Mouse (Mus musculus) heart, embryonic 14.5 days (tissue): ENCODE measurements around the gene Itgae. TPM values are rescaled to one million over a fixed set of nuclear protein-coding genes. Genes with fewer than 3 reads are reported as not detected.
"Not testable (repeated sequence)": the region's sequence is repeated elsewhere in the genome, so short reads cannot be mapped to it uniquely, and the experiment has no call there.

Experiments used
- ATAC-seq: fragments of 200-750 bp; cut with Nextera tagmentation; 2 replicates; pipeline ENCODE4 v1.8.0; 2017; ENCODE audit warnings: low read depth, moderate TSS enrichment; ENCODE audit not compliant: insufficient number of reproducible peaks, insufficient read depth, low FRiP score
- H3K27ac ChIP-seq, 2 experiments: fragments of 200-500 bp in 1 of 2; fragments of 300-500 bp in 1 of 2; sonication (generic) in 1 of 2; replicated peaks in 1 of 2; 2 replicates each; pipeline ENCODE4 v1.5.1; 2012 to 2014; ENCODE audit warnings: low read depth in 2 of 2, low read length in 2 of 2, control low read depth in 1 of 2, mild to moderate bottlenecking in 1 of 2, mixed read lengths in 1 of 2; ENCODE audit not compliant: control insufficient read depth in 1 of 2, insufficient read depth in 1 of 2
- H3K27me3 ChIP-seq: fragments of 300-500 bp; sonication (generic); 2 replicates; pipeline ENCODE4 v1.6.1; 2014; ENCODE audit warnings: mild to moderate bottlenecking, low read length, control low read depth; ENCODE audit not compliant: control insufficient read depth, insufficient read depth
- H3K36me3 ChIP-seq: fragments of 300-500 bp; sonication (generic); 2 replicates; pipeline ENCODE4 v1.6.1; 2014; ENCODE audit warnings: mild to moderate bottlenecking, control low read depth, low read length, mixed read lengths; ENCODE audit not compliant: control insufficient read depth, insufficient read depth
- H3K4me1 ChIP-seq, 2 experiments: fragments of 200-500 bp in 1 of 2; fragments of 300-500 bp in 1 of 2; sonication (generic) in 1 of 2; 2 replicates each; pipeline ENCODE4 v1.6.1; 2012 to 2014; ENCODE audit warnings: low read length in 2 of 2, control low read depth in 1 of 2, mixed read lengths in 1 of 2; ENCODE audit not compliant: control insufficient read depth in 2 of 2, insufficient read depth in 2 of 2
- H3K4me2 ChIP-seq: fragments of 300-500 bp; sonication (generic); 2 replicates; pipeline ENCODE4 v1.6.1; 2014; ENCODE audit warnings: mild to moderate bottlenecking, low read length
- H3K4me3 ChIP-seq, 2 experiments: fragments of 200-500 bp in 1 of 2; fragments of 300-500 bp in 1 of 2; sonication (generic) in 1 of 2; 2 replicates each; pipeline ENCODE4 v1.5.1; 2012 to 2014; ENCODE audit warnings: low read length in 2 of 2, mild to moderate bottlenecking in 2 of 2, control low read depth in 1 of 2, low read depth in 1 of 2, moderate library complexity in 1 of 2; ENCODE audit not compliant: control insufficient read depth in 1 of 2, insufficient read depth in 1 of 2
- H3K9ac ChIP-seq: fragments of 300-500 bp; sonication (generic); 2 replicates; pipeline ENCODE4 v1.6.1; 2014; ENCODE audit warnings: mild to moderate bottlenecking, low read length
- H3K9me3 ChIP-seq: fragments of 300-500 bp; sonication (generic); 2 replicates; pipeline ENCODE4 v1.6.1; 2016; ENCODE audit warnings: low read length, control low read depth; ENCODE audit not compliant: control insufficient read depth
- WGBS: fragments of 180-500 bp; shearing (Covaris S2); extraction: QIAGEN DNeasy Blood & Tissue Kit; methylation state at CpG from one replicate; pipeline ENCODE4 v1.1.7; 2014; 5-methylcytosine and 5-hydroxymethylcytosine counted together
- polyA plus RNA-seq: library from polyadenylated mRNA; unstranded; fragments of >200 nt; fragmentation: Nextera tagmentation; extraction: Ambion mirVana; gene quantifications from 2 replicates; pipeline ENCODE4 v1.2.1, GENCODE M21; 2014

The Itgae gene
- polyA plus RNA-seq, 1 experiment from 2014 or later, result 0.22 TPM

- Histone ChIP-seq H3K4me1 (peaks cover 9 to 13% of the 10 kb centered on the region in 2 experiments), H3K36me3 (no peaks in the 10 kb centered on the region), H3K9me3 (no peaks in the 10 kb centered on the region), H3K9ac (no peak overlapping the region), H3K27me3 (no peaks in the 10 kb centered on the region), H3K4me2 (no peak overlapping the region), H3K4me3 (no peak overlapping the region), H3K27ac (no peak overlapping the region)
- WGBS, result 62% methylated on average over 7 of the region's 7 CpGs
- ATAC-seq, result no peak
Measured at GRCm38 (mm10) chr11:73092877-73093276, 2.5 kb downstream of the Itgae start.

GRCm38 (mm10) chr11:73094231-73094995 lies 4.0 kb downstream of the Itgae start:
- Histone ChIP-seq H3K4me2 (no peak overlapping the region), H3K4me3 (no peak overlapping the region), H3K36me3 (no peaks in the 10 kb centered on the region), H3K27me3 (no peaks in the 10 kb centered on the region), H3K4me1 (peaks cover 0 to 2% of the 10 kb centered on the region in 2 experiments; a peak in 1 of 4 replicates), H3K9me3 (no peaks in the 10 kb centered on the region), H3K9ac (no peak overlapping the region), H3K27ac (no peak overlapping the region)
- no peak for ATAC-seq
- WGBS, result 59% methylated on average over 11 of the region's 11 CpGs

- H3K9me3 ChIP-seq, result no peaks in the 10 kb centered on the region
- H3K36me3 ChIP-seq, result no peaks in the 10 kb centered on the region
- ATAC-seq, result no peak
- H3K27ac ChIP-seq, result no peak overlapping the region
- H3K27me3 ChIP-seq, result no peaks in the 10 kb centered on the region
- H3K4me1 ChIP-seq, result peaks cover 0 to 5% of the 10 kb centered on the region in 2 experiments; a peak in 1 of 4 replicates
- no peak overlapping the region for H3K9ac ChIP-seq
- H3K4me2 ChIP-seq, result no peak overlapping the region
- WGBS, result 70% methylated on average over 5 of the region's 5 CpGs
- H3K4me3 ChIP-seq, result no peak overlapping the region
Measured at GRCm38 (mm10) chr11:73098860-73099259, 8.5 kb downstream of the Itgae start.

GRCm38 (mm10) chr11:73099976-73100750 lies 9.8 kb downstream of the Itgae start:
- Histone ChIP-seq H3K4me1 (0 out of 4 replicates have a peak, but pooled peaks cover 0 to 3% of the 10 kb centered on the region in 2 experiments), H3K27ac (no peak overlapping the region), H3K9ac (no peak overlapping the region), H3K9me3 (no peaks in the 10 kb centered on the region), H3K4me3 (no peak overlapping the region), H3K4me2 (no peak overlapping the region), H3K27me3 (no peaks in the 10 kb centered on the region), H3K36me3 (no peaks in the 10 kb centered on the region)
- no peak for ATAC-seq
- 77% methylated on average over 14 of the region's 14 CpGs for WGBS

- H3K27me3 ChIP-seq, result no peaks in the 10 kb centered on the region
- 51% methylated on average over 4 of the region's 4 CpGs for WGBS
- no peak overlapping the region for H3K4me2 ChIP-seq
- no peak overlapping the region for H3K27ac ChIP-seq
- no peak overlapping the region for H3K4me3 ChIP-seq
- no peak for ATAC-seq
- H3K9me3 ChIP-seq, result no peaks in the 10 kb centered on the region
- H3K36me3 ChIP-seq, result no peaks in the 10 kb centered on the region
- H3K9ac ChIP-seq, result no peak overlapping the region
- 0 out of 4 replicates have a peak, but pooled peaks cover 0 to 3% of the 10 kb centered on the region in 2 experiments for H3K4me1 ChIP-seq
Measured at GRCm38 (mm10) chr11:73101308-73101707, 10.9 kb downstream of the Itgae start.

GRCm38 (mm10) chr11:73105246-73105645 lies 14.9 kb downstream of the Itgae start:
- H3K4me2 ChIP-seq, result no peak overlapping the region
- no peak overlapping the region for H3K27ac ChIP-seq
- H3K36me3 ChIP-seq, result no peaks in the 10 kb centered on the region
- WGBS, result 41% methylated on average over 3 of the region's 3 CpGs
- H3K4me3 ChIP-seq, result no peak overlapping the region
- no peak for ATAC-seq
- H3K4me1 ChIP-seq, result peaks cover 10 to 20% of the 10 kb centered on the region in 2 experiments
- H3K9me3 ChIP-seq, result no peaks in the 10 kb centered on the region
- H3K9ac ChIP-seq, result no peak overlapping the region
- H3K27me3 ChIP-seq, result no peaks in the 10 kb centered on the region

- 38% methylated on average over 3 of the region's 3 CpGs for WGBS
- not testable (repeated sequence) for H3K27me3 ChIP-seq, H3K36me3 ChIP-seq, ATAC-seq, H3K9ac ChIP-seq, H3K9me3 ChIP-seq, H3K4me3 ChIP-seq, H3K4me2 ChIP-seq, H3K27ac ChIP-seq
- H3K4me1 ChIP-seq, result peaks cover 10 to 18% of the 10 kb centered on the region in 2 experiments
Measured at GRCm38 (mm10) chr11:73107358-73107757, 17.0 kb downstream of the Itgae start.
